Mouse (Mus musculus): ENCODE measurements around the gene Ccdc152. TPM values are rescaled to one million over a fixed set of nuclear protein-coding genes. Genes with fewer than 3 reads are reported as not detected.

Ccdc152 gene
- polyA plus RNA-seq (2012; rRNA removed): 0.96 and 1.3 TPM in 2 replicates

DNA sequence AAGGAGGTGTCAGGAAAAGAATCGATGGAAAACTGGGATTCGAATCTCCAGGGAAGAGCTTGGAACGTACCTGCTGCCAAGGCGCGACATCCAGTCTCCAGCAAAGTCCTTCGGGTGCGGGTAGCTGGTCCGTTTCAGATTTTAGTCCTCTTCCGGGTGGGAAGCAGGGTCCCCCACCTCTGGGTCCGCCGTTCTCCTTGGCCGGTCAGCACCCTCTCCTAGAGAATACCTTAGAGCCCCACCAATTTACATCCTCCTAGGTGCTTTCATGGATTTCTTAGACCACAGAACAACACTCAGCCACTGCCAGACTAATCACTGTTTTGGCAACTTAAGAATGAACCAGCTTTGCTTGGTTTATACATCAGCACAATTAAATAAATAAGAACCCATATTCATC lies at the start of gene Ccdc152:
Gene Ccdc152 (minus strand): TSS at position 101 of the 400 bp plus-strand sequence.

DNA sequence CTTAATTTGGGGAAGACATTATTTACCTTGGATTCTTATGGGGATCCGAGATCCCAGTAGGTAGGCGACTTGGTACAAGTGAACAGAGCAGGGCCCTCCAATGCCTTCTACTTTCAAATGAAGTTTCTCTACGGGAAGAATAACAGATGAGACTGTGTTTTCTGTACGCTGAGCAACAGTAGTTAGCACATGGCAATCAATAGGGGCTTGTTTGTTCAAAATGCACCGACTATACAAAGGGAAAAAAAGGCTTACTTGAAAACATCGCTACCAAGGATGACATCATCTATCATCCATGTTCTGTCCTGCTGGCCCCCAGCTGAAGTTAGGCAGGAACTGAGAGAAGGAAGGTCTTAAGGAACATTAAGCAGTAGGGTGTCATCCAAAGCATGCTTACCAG lies 35.1 kb downstream of the Ccdc152 start, which contains the start of gene Selenop:
Gene Selenop (plus strand): TSS at position 301 of the 400 bp plus-strand sequence.

Other genes starting within 250 kb of the Ccdc152 start
- 85.3 and 89.1 TPM in 2 replicates for gene Selenop, start 35.0 kb downstream of the Ccdc152 start, polyA plus RNA-seq (2012; rRNA removed)

All from central nervous system, embryonic 18 days (tissue).